Mouse (Mus musculus): ENCODE results near the gene Tomt. TPM values are rescaled to one million over a fixed set of nuclear protein-coding genes. Genes with fewer than 3 reads are reported as not detected.
"Not testable (repeated sequence)": the region's sequence is repeated elsewhere in the genome, so short reads cannot be mapped to it uniquely, and the experiment has no call there.

Gene Tomt
- total RNA-seq (2021), result not detected in 2 replicates
- long read RNA-seq, experiment 1, result 0 reads
- long read RNA-seq, experiment 2, partial matches to known transcripts, result 0 of 1 reads
- long read RNA-seq, experiment 2, other reads (novel, unspliced or antisense), result 0 of 1 reads

GRCm38 (mm10) chr7:101906287-101906681 lies at the start of gene Tomt:
Gene Tomt, minus strand, starts transcription at chr7:101906359.
- no peak for DNase-seq

- DNase-seq, result no peak
Measured at GRCm38 (mm10) chr7:101955862-101956261, 49.7 kb upstream of the Tomt start.

GRCm38 (mm10) chr7:101955276-101955675 lies 49.1 kb upstream of the Tomt start:
- DNase-seq, result no peak

DNA sequence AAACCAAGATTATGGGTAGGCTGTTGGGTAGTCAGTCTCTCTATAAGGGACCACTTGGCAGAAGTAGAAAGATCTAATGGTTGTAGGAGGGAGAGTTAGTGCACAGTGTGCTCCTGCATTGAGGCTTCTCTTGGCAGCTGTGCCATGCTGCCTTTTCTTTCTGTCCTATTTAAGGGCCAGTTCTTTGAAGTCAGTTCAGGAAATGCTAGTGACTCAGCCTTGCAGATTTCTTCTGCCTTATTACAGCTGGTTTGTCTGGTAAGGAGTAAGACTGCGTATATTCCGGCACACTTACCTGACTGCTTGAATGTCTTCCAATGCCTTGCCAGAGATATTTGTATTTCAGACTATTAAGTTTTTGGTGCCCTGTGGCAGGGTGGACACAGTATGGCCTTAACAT lies 48.0 kb upstream of the Tomt start:
- no peak for DNase-seq

DNA sequence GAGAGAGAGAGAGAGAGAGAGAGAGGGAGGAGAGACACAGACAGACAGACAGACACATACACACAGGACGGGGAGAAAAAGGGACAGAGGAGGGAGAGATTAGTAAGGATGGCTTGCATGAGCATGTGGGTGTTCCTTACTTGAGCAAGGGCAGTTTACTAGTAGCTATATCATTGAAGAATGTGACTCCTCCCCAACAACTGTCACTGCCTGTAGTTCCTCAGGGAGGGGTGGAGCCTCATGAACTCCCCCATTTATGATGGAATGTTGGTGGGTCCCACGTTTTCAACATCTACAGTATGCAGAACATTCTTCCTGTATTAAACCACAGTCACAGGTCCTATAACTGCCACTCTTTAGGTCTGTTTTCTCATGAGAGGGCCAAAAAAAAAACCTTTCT lies 45.9 kb upstream of the Tomt start:
- no peak for DNase-seq

DNA sequence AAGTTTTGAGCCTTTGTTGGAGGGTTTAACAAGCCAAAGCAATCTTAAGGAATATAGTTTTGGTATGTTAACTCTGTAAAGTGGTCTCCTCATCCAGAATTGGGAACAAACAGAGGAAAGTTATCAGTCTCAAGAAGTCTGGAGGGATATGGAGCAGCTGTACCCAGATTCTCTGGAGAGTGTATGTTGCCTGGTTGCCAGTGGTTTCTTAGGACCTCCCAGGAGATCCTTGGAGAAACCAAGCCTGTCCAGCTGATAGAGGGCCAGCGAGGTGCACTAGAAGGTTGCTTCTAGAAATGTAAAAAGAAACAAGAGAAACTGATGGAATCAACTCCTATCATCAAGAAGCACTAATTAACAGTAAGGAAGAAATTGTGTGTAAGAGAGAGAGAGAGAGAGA lies 45.5 kb upstream of the Tomt start:
- DNase-seq, result no peak

DNA sequence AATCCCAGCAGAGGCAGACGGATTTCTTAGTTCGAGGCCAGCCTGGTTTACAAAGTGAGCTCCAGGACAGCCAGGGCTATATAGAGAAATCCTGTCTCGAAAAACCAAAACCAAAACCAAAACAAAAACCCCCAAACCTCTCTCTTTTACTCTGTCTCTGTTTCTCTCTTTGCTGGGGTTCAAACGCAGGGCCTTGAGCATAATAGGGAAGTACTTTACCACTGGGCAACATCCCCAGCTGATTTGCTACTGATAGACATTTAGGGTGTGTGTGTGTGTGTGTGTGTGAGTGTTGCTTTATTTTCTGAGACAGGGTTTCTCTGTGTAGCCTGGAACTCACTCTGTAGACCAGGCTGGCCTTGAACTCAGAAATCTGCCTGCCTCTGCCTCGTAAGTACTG lies 42.8 kb upstream of the Tomt start:
- DNase-seq, result not testable (repeated sequence)

DNA sequence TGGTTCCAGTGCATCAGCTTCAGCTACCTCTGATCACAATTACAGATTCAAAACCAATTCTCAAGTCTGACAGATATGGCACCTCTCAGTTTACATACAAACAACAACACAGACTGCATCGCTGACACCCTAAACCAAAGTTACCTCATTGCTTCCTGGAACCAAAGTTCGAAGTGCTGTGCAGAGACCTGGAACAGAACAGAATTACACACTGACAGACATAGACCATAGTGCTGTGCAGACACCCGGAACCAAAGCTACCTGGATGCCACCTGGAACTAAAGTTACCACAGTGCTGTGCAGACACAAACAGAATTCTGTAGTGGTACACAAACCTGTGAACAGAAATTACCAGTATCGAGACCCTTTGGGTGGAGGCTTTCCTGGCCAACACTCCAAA lies 33.6 kb upstream of the Tomt start:
- no peak for DNase-seq

- no peak for DNase-seq
Measured at GRCm38 (mm10) chr7:101938348-101938747, 32.2 kb upstream of the Tomt start.

DNA sequence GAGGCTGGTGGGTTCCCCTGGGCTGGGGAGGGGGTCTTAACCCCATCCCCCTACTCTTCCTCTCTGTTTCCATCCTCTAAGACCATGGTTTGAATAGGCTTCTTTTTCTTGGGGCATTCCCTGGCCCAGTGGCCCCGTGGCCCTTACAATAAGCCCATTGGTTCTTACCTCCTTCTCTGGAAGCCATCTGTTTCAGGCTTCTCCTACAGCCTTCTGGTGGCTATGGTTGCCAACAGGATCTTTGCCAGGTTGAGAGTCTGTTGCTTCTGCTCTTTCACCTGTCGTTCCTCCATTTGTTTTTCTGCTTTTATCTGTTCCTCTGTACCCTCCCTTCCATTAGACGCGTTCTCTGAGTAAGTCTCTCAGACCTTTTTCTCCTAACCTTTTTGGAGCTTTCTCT lies 31.4 kb upstream of the Tomt start:
- no peak for DNase-seq

- DNase-seq, result no peak
Measured at GRCm38 (mm10) chr7:101936996-101937395, 30.8 kb upstream of the Tomt start.

DNA sequence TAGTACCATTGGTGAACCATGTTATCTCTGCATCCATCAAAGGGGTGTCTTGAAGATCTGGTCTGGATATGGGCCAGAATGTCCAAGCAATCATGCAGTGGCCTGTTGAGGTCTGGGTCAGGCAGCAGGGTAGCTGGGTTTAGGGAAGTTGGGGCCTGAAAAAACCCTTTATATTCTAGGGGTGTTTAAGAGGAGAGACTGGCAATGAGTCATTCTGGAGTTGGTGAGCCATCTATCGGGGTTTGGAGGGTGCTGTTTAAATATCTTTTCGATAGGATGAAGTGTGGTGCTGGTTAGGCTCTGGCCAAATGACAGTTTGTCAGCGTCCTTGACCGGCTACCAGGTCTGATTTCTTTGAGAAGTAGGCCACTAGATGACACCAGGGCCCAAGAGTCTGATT lies 29.8 kb upstream of the Tomt start:
- no peak for DNase-seq

DNA sequence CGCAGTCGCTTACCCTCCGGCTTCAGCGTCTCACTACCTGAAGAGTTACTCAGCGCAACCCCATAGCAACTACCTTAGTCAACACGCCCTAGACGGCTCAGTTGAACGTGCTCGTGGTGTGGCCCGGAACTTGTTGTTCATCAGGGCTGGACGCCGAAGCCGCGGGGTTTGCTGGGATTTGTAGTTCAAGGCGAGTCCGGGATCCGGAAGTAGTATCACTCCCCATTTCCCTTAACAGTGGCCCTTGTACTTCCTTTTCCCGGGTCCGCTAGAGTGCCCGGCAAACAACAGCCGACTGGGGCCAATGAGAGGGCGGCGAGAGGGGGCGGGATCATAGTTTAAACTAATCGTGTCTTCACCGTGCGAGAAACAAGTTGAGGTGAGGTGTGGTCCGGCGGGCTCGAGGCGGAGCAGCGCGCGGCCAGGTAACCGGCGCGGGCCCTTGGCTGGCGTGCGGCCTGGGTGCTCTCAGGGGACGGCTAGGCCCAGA lies 27.6 kb upstream of the Tomt start, which contains the start of the genes Lrrc51 and Numa1:
Gene Lrrc51 (minus strand): TSS at position 145 of the 490 bp plus-strand sequence.
Gene Numa1 (plus strand): TSS at position 361 of the 490 bp plus-strand sequence.
- peak; percentile 98 for DNase-seq

- peak; percentile 47 for DNase-seq
Measured at GRCm38 (mm10) chr7:101933300-101933699, 27.1 kb upstream of the Tomt start.

GRCm38 (mm10) chr7:101932551-101932950 lies 26.4 kb upstream of the Tomt start:
- no peak for DNase-seq

DNA sequence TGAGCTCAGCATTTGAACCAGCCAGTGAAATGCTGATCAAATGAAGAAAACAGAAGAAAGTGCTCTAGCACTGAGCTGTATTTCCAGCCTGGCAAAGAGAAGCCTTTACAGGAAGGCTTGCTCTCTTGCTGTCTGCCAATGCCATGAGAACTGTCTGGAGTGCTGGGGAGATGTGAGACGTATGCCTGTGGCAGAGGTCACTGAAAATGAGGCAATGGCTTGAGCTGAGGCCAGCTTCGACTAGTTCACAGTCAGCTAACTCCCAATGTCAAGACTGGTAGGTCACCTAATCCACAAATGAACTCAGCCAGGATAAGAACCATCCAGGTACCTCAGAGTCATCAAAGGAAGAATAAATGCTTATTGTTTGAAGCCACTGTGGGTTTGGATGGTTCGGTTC lies 21.9 kb upstream of the Tomt start:
- peak; percentile 52 for DNase-seq

- not testable (repeated sequence) for DNase-seq
Measured at GRCm38 (mm10) chr7:101925892-101926291, 19.7 kb upstream of the Tomt start.

DNA sequence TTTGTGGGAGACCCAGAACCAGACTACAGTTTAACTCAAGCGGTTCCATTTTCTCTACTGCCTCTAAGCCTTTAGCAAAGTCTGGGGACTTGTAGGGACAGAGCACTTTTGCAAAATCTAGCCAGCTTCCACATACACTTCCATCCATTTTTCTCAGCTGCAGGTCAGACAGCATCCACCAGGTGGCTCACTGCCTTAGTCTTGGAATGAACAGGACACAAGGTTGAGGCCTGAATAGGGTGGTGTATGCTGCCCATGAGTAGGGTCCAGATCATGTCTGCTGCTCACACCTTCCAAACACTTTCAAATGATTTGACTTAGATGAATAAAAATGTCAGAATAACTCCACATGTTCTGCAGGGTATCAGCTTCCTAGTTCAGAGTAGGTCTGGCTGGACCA lies 11.9 kb upstream of the Tomt start:
- peak; percentile 76 for DNase-seq

- DNase-seq, result no peak
Measured at GRCm38 (mm10) chr7:101911982-101912381, 5.8 kb upstream of the Tomt start.

DNA sequence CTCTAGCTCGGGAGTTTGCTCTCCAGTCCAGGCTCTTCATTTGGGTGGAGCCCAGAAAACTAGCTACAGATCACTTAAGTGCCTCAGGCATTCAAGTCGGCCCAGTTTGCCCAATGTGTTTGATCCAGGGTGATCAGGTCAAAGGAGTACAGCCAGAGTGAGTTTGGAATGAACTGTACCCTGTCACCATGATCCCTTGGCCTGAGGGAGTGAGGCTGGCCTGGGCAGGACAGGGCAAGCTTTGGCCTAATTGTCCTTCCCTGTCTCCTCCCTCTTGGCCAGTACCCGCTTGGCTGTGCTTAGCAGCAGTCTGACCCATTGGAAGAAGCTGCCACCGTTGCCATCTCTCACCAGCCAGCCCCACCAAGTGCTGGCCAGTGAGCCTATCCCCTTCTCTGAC lies 4.0 kb upstream of the Tomt start:
- peak; percentile 47 for DNase-seq

GRCm38 (mm10) chr7:101908367-101908766 lies 2.2 kb upstream of the Tomt start:
- no peak for DNase-seq

- peak; percentile 48 for DNase-seq
Measured at GRCm38 (mm10) chr7:101906696-101907095, 537 bp upstream of the Tomt start.

DNA sequence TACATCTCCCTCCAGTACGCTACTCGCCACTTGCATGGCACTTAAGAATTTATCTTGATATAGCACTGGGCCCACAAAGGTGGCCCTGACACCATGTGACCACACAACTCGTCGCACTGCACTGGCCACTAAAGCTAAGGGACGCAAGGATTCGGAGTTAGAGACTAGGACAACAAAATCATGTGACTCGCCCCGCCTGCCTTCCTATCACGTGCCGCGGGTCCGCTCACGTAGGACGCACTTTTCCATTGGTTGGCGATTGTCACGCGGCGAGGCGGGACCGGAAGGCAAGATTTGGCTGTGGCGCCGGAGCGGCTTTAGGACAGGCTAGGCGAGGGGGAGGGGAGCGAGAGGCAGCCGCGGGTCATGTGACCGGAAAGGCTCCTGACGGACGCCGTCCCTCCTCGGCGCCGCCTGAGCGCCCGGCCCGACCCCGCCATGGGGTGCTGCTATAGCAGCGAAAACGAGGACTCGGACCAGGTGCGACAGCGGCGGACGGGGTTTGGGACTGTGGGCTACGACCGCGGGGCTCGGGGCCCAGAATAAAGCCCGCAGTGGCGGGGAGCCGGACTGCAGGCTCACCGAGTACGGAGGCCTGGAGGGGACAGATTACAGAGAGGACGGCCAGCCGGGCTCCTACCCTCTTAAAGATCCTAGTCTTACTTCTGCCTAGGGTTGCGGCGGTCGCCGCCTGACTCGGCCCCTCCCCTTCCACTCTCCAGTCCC lies 435 bp downstream of the Tomt start, which contains the start of gene Lamtor1:
Gene Lamtor1 (plus strand): TSS at position 344 of the 726 bp plus-strand sequence.
- peak; percentile 100 for DNase-seq

DNA sequence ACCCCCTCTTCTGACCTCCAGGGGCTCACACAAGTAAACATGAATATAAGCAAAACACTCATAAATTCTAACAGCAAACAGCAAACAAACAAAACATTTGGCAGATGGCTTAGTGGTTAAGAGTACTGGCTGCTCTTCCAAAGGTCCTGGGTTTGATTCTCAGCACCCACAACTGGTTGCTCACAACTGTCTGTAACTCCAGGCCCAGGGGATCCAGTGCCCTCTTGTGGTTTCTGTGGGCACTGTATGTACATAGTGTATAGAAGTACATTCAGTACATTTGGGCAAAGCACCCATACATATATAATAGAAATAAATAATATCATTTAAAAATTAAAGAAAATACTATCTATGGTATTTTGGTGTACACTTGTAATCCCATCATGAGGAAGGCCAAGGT lies 3.3 kb downstream of the Tomt start:
- no peak for DNase-seq

All from adrenal gland, postnatal 14 days (tissue).